Mouse (Mus musculus): ENCODE data around the gene Sgsm1. TPM values are rescaled to one million over a fixed set of nuclear protein-coding genes. Genes with fewer than 3 reads are reported as not detected.

Sgsm1 gene
- total and polyA plus RNA-seq, 2 experiments from 2014 or later = 27.3 to 52.9 TPM

DNA sequence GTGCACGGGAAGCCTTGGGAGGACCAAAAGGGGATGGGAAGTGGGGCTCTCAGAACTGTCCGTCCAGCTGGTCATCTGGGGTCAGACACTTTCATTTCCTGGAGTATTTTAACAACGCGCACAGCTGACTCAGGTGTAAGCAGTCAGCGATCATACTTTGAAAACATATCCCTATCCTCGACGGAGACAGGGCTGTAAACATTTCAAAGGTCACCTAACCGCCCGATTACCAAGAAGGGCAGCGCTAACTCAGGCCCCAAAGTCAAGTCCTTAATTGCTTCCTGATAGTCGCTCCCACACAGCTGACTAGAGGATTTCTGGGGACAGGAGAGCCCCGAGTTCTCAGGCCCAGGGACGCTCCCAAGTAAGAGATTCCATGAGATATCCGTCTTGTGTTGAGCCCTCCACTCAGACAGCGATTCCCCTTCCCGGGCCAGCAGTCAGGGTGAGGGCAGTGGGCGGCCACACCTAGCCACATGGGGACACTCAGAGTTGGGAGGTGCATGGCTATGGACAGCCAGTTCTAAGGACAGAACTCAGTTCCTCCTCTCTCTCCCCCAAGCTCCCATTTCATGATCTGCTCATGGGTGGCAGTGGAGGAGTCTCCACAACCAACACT is 91.9 kb downstream of the Sgsm1 start:
- H3K4me3 ChIP-seq (ENCODE audit: low read depth, low read length) = no peak overlapping the region
- no peaks in the 10 kb centered on the region for H3K36me3 ChIP-seq (ENCODE audit: insufficient read depth, low read length)
- H3K9ac ChIP-seq (replicated peaks; ENCODE audit: low read length, poor library complexity, severe bottlenecking) = no peak overlapping the region
- 83% methylated on average over 17 of the region's 17 CpGs for WGBS
- no peaks in the 10 kb centered on the region for H3K9me3 ChIP-seq (ENCODE audit: low read length)
- no peak overlapping the region for H3K4me2 ChIP-seq (ENCODE audit: low read depth, low read length, poor library complexity, severe bottlenecking)
- no peak overlapping the region for H3K27ac ChIP-seq (ENCODE audit: low read depth, low read length)
- H3K27me3 ChIP-seq (ENCODE audit: insufficient read depth, low read length) = no peaks in the 10 kb centered on the region
- ATAC-seq (ENCODE audit: low FRiP score) (no peak), DNase-seq (ENCODE audit: low spot score) (no peak)
- TF ChIP-seq CTCF (IDR thresholded peaks at IDR 0.05) = no peak
- no peaks in the 10 kb centered on the region for H3K4me1 ChIP-seq (ENCODE audit: insufficient read depth, low read length)

DNA sequence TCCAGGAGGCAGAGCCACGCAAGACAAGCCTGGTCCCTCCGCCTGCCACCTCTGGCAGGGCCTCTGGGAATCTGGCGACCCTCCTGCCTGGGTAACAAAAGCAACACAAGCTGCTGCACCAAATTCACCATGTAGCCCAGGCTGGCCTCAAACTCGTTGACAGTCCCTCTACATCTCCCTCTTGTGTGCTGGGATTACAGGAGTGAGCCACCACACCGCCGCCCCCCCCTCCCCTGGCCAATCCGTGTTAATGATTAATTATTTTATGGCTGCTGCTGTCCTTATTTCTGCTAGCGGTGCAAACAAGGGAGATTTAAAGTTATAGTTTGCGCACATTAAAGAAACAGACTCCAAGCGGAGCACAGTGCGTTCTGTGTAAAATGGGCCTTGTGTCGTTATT is 93.5 kb downstream of the Sgsm1 start:
- no peaks in the 10 kb centered on the region for H3K36me3 ChIP-seq (ENCODE audit: insufficient read depth, low read length)
- H3K27ac ChIP-seq (ENCODE audit: low read depth, low read length) = no peak overlapping the region
- H3K9ac ChIP-seq (replicated peaks; ENCODE audit: low read length, poor library complexity, severe bottlenecking) = no peak overlapping the region
- no peak for TF ChIP-seq CTCF (IDR thresholded peaks at IDR 0.05)
- ATAC-seq (ENCODE audit: low FRiP score) = no peak
- no peak for DNase-seq (ENCODE audit: low spot score)
- no peak overlapping the region for H3K4me3 ChIP-seq (ENCODE audit: low read depth, low read length)
- H3K4me1 ChIP-seq (ENCODE audit: insufficient read depth, low read length) = no peaks in the 10 kb centered on the region
- H3K9me3 ChIP-seq (ENCODE audit: low read length) = no peaks in the 10 kb centered on the region
- H3K4me2 ChIP-seq (ENCODE audit: low read depth, low read length, poor library complexity, severe bottlenecking) = no peak overlapping the region
- no peaks in the 10 kb centered on the region for H3K27me3 ChIP-seq (ENCODE audit: insufficient read depth, low read length)
- WGBS = 81% methylated on average over 12 of the region's 12 CpGs

DNA sequence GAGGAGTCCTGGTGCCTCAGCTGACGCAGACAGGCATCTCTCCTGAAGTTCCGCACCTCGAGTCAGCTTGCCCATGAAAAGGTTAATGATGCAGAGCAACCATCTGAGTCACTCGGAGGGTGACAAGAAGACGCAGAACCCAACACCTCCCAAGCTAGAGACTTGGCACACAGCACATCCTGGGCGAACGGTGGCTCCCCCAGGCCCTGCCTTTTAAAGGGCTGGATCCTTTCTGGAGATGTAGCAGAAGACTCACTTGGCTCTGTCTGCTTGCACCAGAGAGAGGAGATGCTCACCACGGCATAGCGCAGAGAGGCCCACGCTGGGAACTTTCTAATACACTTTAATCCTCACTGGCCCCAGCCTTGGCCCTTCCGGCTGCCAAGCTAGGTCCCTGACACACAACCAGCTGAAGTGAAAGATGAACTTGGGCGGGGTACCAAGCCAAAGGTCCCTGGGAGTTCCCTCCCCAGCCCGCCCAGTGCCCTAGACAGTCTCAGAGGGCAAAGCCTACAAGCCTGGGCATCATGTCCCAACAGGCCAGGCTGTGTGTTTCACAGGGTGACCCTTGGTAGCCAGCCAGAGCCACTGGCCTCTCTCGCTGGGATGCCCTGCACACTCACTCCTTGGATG is 94.1 kb downstream of the Sgsm1 start:
- Histone ChIP-seq H3K36me3 (ENCODE audit: insufficient read depth, low read length) (no peaks in the 10 kb centered on the region), H3K27me3 (ENCODE audit: insufficient read depth, low read length) (no peaks in the 10 kb centered on the region), H3K4me2 (ENCODE audit: low read depth, low read length, poor library complexity, severe bottlenecking) (no peak overlapping the region), H3K4me1 (ENCODE audit: insufficient read depth, low read length) (no peaks in the 10 kb centered on the region), H3K4me3 (ENCODE audit: low read depth, low read length) (no peak overlapping the region), H3K9me3 (ENCODE audit: low read length) (no peaks in the 10 kb centered on the region), H3K27ac (ENCODE audit: low read depth, low read length) (no peak overlapping the region), H3K9ac (replicated peaks; ENCODE audit: low read length, poor library complexity, severe bottlenecking) (no peak overlapping the region)
- no peak for TF ChIP-seq CTCF (IDR thresholded peaks at IDR 0.05)
- 74% methylated on average over 14 of the region's 14 CpGs for WGBS
- DNase-seq (ENCODE audit: low spot score) = no peak
- ATAC-seq (ENCODE audit: low FRiP score) = no peak

DNA sequence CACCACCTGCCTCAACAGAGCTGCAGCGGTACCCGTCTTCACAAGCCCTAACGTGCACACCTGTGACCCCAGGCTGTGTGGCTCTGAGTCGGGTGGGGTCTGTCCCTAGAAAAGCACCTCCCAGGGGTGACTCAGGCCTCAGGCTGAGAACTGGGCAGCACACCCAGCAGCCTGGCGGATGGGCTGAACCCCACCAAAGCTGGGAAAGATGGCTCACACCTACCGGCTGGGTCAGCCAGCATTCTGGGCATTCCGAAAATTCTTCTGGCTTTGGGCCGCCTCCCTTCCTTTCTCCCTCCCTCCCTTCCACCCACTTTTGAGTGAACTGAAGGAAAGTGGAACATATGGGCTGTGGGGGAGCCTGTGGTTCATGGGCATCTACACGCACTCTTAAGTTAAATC is 95.0 kb downstream of the Sgsm1 start:
- Histone ChIP-seq H3K4me3 (ENCODE audit: low read depth, low read length) (no peak overlapping the region), H3K27me3 (ENCODE audit: insufficient read depth, low read length) (no peaks in the 10 kb centered on the region), H3K36me3 (ENCODE audit: insufficient read depth, low read length) (no peaks in the 10 kb centered on the region), H3K27ac (ENCODE audit: low read depth, low read length) (no peak overlapping the region), H3K4me1 (ENCODE audit: insufficient read depth, low read length) (no peaks in the 10 kb centered on the region), H3K9ac (replicated peaks; ENCODE audit: low read length, poor library complexity, severe bottlenecking) (no peak overlapping the region), H3K9me3 (ENCODE audit: low read length) (no peaks in the 10 kb centered on the region), H3K4me2 (ENCODE audit: low read depth, low read length, poor library complexity, severe bottlenecking) (no peak overlapping the region)
- DNase-seq (ENCODE audit: low spot score) (no peak), ATAC-seq (ENCODE audit: low FRiP score) (no peak)
- 85% methylated on average over 8 of the region's 9 CpGs for WGBS
- no peak for TF ChIP-seq CTCF (IDR thresholded peaks at IDR 0.05)

DNA sequence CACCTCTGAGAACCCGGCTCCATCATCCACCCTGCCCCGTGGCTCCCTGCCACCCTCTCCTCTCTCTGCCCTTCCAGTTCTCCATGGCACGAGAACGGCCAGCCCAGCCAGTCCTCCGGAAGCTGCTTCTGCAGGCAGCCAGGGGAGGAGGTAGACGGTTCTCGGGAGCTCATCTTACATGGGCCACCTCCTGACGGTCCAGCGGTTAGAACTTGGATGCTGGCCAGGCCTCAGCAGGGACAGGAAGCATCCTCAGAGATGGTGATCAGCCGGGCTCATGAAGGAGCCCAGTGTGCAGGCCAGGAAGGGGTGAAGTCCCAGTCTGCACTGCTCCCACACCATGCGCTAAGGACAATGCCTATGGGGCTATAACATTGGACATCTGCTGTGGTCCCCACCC is 96.1 kb downstream of the Sgsm1 start:
- 54% methylated on average over 11 of the region's 11 CpGs for WGBS
- no peak overlapping the region for H3K4me2 ChIP-seq (ENCODE audit: low read depth, low read length, poor library complexity, severe bottlenecking)
- H3K27me3 ChIP-seq (ENCODE audit: insufficient read depth, low read length) = no peaks in the 10 kb centered on the region
- DNase-seq (ENCODE audit: low spot score) (no peak), ATAC-seq (ENCODE audit: low FRiP score) (no peak)
- no peaks in the 10 kb centered on the region for H3K36me3 ChIP-seq (ENCODE audit: insufficient read depth, low read length)
- H3K9me3 ChIP-seq (ENCODE audit: low read length) = no peaks in the 10 kb centered on the region
- H3K27ac ChIP-seq (ENCODE audit: low read depth, low read length) = no peak overlapping the region
- no peak overlapping the region for H3K9ac ChIP-seq (replicated peaks; ENCODE audit: low read length, poor library complexity, severe bottlenecking)
- TF ChIP-seq CTCF (IDR thresholded peaks at IDR 0.05) = no peak
- no peaks in the 10 kb centered on the region for H3K4me1 ChIP-seq (ENCODE audit: insufficient read depth, low read length)
- no peak overlapping the region for H3K4me3 ChIP-seq (ENCODE audit: low read depth, low read length)

GRCm38 (mm10) chr5:113214041-113214440 is 96.5 kb downstream of the Sgsm1 start:
- no peak overlapping the region for H3K27ac ChIP-seq (ENCODE audit: low read depth, low read length)

More at GRCm38 (mm10) chr5:113214041-113214440, 96.5 kb downstream of the Sgsm1 start:
- no peak for ATAC-seq (ENCODE audit: low FRiP score)
- DNase-seq (ENCODE audit: low spot score) = no peak
- H3K4me3 ChIP-seq (ENCODE audit: low read depth, low read length) = no peak overlapping the region
- no peak overlapping the region for H3K4me2 ChIP-seq (ENCODE audit: low read depth, low read length, poor library complexity, severe bottlenecking)
- no peak overlapping the region for H3K9ac ChIP-seq (replicated peaks; ENCODE audit: low read length, poor library complexity, severe bottlenecking)
- H3K36me3 ChIP-seq (ENCODE audit: insufficient read depth, low read length) = no peaks in the 10 kb centered on the region
- H3K9me3 ChIP-seq (ENCODE audit: low read length) = no peaks in the 10 kb centered on the region
- H3K4me1 ChIP-seq (ENCODE audit: insufficient read depth, low read length) = no peaks in the 10 kb centered on the region
- WGBS = 86% methylated on average over 8 of the region's 8 CpGs
- TF ChIP-seq CTCF (IDR thresholded peaks at IDR 0.05) = no peak
- H3K27me3 ChIP-seq (ENCODE audit: insufficient read depth, low read length) = no peaks in the 10 kb centered on the region
